Mouse (Mus musculus): ENCODE measurements at regions not wholly inside any gene's neighbourhood (a gene's known extent, or its start where the extent isn't known, plus 50 kb on each side); places are given as distances from the start of the nearest gene placed in this dataset.

GRCm38 (mm10) chr4:124063269-124064100 lies 145.7 kb upstream of the 4930535I16Rik start:
- no peak for DNase-seq (ENCODE audit: low spot score)

DNA sequence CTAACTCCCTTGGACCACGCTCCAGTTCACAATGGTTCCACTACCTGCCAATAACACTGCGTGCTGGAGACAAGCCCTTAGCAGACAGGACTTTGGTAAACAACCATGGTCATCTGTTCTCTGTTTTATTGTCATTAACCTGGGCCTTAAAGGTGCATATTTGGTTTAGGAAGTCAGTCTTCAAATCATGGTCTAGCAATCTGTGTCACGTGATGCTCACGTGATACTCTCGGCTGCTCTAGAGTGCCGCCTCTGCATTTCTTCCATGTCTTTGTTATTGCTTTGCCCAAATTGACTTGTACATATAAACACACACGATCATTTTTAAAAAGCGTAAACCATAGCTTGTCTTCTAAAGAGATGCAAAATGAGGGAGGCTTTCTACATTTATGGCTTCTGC lies 139.8 kb upstream of the 4930535I16Rik start:
- DNase-seq (ENCODE audit: low spot score) = no peak

GRCm38 (mm10) chr4:124054240-124054760 lies 136.5 kb upstream of the 4930535I16Rik start:
- DNase-seq (ENCODE audit: low spot score) = no peak

- peak; percentile 6 for DNase-seq (ENCODE audit: low spot score)
These were observed 135.7 kb upstream of the 4930535I16Rik start for GRCm38 (mm10) chr4:124053340-124054038.

GRCm38 (mm10) chr4:124052387-124052786 lies 134.6 kb upstream of the 4930535I16Rik start:
- DNase-seq (ENCODE audit: low spot score) = no peak

DNA sequence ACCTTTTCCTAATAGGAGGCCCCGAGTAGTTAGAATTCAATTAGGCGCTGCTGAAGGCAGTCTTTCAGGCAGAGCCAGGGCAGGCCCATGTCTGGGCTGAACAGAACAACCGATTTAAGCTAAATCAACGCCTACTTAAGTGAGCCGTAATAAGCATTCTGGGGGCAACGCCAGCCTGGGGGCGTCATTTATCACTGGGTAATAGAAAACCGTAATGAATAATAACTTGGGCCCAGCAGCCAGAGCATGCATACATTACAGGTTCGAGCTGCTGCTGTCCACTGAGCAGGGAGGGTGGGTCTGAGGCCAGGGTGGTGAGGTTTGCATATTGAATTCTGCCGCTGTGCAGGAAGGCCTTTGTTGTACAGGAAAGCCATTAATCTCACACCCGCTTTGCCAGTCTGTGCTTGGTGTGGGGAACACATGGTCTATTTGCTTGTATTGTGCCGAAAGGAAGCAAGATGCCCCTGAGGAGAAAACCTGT lies 130.6 kb upstream of the 4930535I16Rik start:
- no peak for DNase-seq (ENCODE audit: low spot score)

GRCm38 (mm10) chr4:124047898-124048297 lies 130.1 kb upstream of the 4930535I16Rik start:
- DNase-seq (ENCODE audit: low spot score) = no peak

GRCm38 (mm10) chr4:124036483-124036882 lies 118.7 kb upstream of the 4930535I16Rik start:
- DNase-seq (ENCODE audit: low spot score) = no peak

DNA sequence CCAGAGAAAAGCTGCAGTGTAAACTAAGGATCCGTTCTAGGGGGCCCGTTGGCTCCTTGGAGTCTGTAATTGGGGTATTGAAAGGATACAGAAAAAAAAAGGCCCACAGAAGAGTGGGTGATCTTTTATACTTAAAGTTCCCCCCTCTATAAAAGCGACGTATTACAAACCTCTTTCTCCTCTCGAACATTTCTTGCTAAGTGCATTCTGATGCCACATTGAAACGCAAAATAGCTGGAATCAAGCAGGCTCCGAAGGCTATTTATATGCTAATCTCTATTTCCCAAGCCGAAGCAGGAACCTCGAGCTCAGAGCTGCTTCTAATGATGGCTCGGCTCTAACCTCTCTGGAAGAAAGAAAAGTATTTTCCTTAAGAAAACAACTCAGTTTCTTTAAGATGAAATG lies 117.8 kb upstream of the 4930535I16Rik start:
- DNase-seq (ENCODE audit: low spot score) = no peak

- DNase-seq (ENCODE audit: low spot score) = no peak
These were observed 117.4 kb upstream of the 4930535I16Rik start for GRCm38 (mm10) chr4:124035192-124035591.

DNA sequence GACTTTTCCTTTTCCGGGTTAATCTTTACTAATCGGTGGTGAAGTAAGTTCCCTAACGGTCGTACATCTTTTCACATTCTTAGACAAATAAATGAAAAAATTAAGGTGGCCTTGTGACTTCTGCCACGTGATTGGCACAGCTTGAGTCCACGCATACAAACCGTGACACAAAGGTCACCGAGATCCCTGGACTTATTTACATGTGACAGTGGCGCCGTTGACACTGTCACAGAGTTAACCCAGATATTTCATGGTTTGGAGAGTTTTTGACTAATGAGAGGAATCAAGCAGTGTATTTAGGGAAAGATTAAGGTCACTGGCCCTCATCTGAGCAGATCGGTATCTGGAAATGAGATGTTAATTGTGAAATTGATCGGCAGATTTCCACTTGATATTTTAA lies 110.2 kb upstream of the 4930535I16Rik start:
- no peak for DNase-seq (ENCODE audit: low spot score)

- no peak for DNase-seq (ENCODE audit: low spot score)
These were observed 98.6 kb upstream of the 4930535I16Rik start for GRCm38 (mm10) chr4:124016401-124016800.

GRCm38 (mm10) chr4:124015323-124015722 lies 97.5 kb upstream of the 4930535I16Rik start:
- DNase-seq (ENCODE audit: low spot score) = no peak

- DNase-seq (ENCODE audit: low spot score) = no peak
These were observed 94.6 kb upstream of the 4930535I16Rik start for GRCm38 (mm10) chr4:124012406-124012805.

DNA sequence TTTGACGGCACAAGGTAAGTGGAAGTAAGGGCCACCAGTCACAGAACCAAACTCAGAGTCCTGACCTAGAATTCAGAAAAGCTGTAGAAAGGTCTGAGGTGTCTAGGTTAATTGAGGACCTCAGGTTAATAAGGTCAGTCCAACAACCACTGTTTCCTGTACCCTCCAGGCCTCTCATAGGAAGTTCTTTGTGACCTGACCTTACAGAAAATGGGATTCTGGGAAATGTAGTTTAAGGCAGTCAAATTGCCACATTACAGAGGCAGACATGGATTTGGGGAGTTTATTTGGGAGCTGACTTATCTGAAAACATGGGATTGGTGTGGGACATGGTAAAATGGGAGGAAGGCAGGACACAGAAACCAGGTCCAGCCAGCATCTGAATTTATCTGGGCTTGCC lies 90.9 kb upstream of the 4930535I16Rik start:
- no peak for DNase-seq (ENCODE audit: low spot score)

GRCm38 (mm10) chr4:124005626-124006315 lies 87.9 kb upstream of the 4930535I16Rik start:
- DNase-seq (ENCODE audit: low spot score) = no peak

- DNase-seq (ENCODE audit: low spot score) = no peak
These were observed 84.9 kb upstream of the 4930535I16Rik start for GRCm38 (mm10) chr4:124002760-124003159.

- no peak for DNase-seq (ENCODE audit: low spot score)
These were observed 84.3 kb upstream of the 4930535I16Rik start for GRCm38 (mm10) chr4:124002105-124002504.

DNA sequence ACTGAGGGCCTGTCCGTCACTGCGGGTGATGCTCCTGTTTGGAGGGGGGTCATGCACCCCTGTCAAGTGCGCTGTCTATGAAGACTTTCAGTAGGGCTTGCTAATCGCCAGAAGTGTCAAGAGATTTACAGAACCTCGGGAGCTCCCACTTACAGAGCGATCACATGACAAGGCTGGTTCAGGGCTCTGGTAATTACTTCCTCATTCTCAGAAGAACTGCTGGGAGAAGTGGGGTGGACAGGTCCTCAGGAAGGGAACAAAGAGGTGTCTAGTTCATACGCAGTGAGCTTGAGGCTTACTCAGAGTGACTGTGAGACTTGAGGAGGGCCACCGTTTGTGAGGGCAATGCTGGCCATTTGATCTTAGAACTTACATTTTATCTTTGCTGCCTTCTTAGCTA lies 78.0 kb upstream of the 4930535I16Rik start:
- DNase-seq (ENCODE audit: low spot score) = no peak

DNA sequence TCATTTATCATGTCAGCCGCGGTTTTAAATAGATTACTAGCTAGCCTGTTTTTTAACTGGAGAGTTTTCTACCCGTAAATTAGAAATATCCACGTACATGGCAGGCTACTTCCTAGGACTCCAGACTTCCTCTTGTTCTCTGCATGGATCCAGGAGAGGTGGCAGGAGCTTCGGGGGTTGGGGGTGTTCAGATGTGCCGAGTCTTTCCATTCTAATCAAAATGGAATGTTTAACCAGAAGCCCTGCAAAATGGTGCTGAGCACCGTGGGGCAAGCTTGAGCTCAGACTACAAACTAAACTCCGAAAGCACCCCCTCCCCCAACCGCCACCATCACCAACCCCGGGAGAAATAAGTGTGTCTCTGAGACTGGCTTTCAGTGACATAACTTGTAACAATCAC lies 73.4 kb upstream of the 4930535I16Rik start:
- DNase-seq (ENCODE audit: low spot score) = no peak

DNA sequence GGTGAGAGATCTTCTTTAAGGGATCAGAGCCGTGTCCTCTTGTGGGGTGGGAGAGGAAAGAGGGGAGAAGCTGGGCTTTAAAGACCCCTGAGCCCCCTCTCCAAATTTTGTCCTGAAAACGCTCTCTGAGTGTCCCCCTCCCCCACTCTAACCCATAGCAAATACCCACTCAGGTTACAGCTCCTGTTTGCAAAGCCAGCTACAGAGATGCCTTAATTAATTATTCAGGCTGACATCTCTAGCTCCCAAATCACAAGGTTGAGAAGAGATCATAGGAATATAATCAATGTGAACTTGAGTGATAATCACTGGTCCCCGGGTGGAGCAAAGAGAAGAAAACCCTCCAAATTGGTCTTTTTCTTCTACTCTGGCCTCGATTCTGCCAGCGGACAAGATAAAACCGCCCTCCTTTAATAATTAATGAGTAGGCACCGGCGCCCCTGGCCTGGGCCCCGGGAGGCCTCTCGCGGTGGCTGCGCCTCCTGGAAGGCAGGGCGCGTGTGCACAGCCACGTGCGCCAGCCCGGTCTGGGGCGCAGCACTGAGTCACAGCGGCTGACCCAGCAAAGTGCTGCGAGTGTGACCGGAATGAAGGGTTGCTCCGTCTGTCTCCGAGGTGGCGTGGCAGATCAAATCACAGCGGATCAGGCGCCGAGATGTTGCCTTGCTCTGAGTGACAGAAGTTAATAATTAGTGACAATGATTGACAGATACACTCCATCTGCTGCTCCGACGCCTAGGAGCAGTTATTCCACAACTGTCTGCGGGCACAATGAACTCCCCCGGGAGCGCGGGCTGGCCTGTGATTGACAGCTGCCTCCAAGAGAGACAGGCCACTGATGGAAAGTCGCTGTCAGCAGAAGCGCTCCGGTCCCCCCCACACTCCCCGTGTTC lies 72.7 kb upstream of the 4930535I16Rik start:
- DNase-seq (ENCODE audit: low spot score) = no peak

Measured in c-Kit-positive CD71-positive TER-119-positive erythroid progenitor cells, embryonic 14.5 days (primary cell).